Mouse (Mus musculus): ENCODE measurements around the gene Fam196a. TPM values are rescaled to one million over a fixed set of nuclear protein-coding genes. Genes with fewer than 3 reads are reported as not detected.
A peak's percentile ranks its signal among the peaks of the same experiment; 100 is the strongest.

Fam196a gene
- polyA plus RNA-seq, 1 experiment, result 3.7 TPM

DNA sequence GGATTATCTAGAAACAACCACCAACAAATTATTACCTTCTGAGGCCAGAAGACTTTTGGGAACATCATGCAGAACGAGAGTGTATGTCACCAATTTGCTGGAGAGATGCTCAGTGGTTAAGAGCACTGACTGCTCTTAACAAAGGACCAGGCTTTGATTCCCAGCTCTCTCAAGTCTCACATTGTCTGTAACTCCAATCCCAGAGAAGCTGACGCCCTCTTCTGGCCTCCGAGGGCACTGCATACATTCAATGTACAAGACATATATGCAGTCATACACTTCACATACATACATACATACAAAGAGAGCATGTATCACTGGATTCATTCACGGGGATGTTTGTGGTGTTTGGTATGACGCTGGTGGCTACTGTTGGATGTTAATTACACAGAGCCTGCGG, 3.7 kb upstream of the Fam196a start:
- DNase-seq, result no peak
- H3K27me3 ChIP-seq (ENCODE audit: control insufficient read depth, insufficient read depth, low read length), result no peaks in the 10 kb centered on the region; the same call in 1 of the 2 replicates
- H3K4me3 ChIP-seq (replicated peaks; ENCODE audit: insufficient read depth, low read depth, low read length), result no peak overlapping the region
- TF ChIP-seq POLR2A (IDR thresholded peaks at IDR 0.05; ENCODE audit: borderline replicate concordance, insufficient read depth, low read length) (no peak), CTCF (IDR thresholded peaks at IDR 0.05; ENCODE audit: borderline replicate concordance, insufficient read depth, low read depth, low read length) (no peak)
- no peaks in the 10 kb centered on the region; the same call in 1 of the 2 replicates for H3K4me1 ChIP-seq (ENCODE audit: control insufficient read depth, insufficient read depth, low read length)
- no peak overlapping the region for H3K27ac ChIP-seq (ENCODE audit: insufficient read depth, low read length)
- WGBS, result 98% methylated on average over 6 of the region's 6 CpGs

DNA sequence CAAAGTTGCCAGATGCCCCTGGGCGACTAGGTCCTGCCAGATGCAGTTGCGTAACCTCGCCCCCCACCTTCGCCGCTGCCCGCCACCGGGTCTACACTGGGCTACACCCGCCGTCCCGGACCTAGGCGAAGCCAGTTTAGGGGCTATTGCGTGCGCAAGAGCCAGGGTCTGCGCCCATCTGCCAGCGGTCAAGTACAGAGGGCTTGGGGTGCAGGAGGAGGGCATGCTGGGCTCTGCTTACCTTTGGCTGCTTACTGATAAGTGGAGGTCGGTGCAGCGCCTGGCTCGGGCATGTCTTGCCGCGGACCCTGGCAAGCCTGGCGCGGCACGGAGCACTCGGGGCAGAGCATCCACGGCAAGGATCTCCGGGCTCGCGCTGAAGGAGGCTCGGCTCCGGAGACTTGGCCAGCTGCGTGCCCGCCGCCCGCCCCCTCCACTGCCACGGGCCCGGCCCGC, 731 bp downstream of the Fam196a start:
- Histone ChIP-seq H3K27me3 (ENCODE audit: control insufficient read depth, insufficient read depth, low read length) (no peaks in the 10 kb centered on the region; the same call in 1 of the 2 replicates), H3K27ac (ENCODE audit: insufficient read depth, low read length) (no peak overlapping the region), H3K4me3 (replicated peaks; ENCODE audit: insufficient read depth, low read depth, low read length) (peak overlapping the region; percentile 47), H3K4me1 (ENCODE audit: control insufficient read depth, insufficient read depth, low read length) (no peaks in the 10 kb centered on the region; the same call in 1 of the 2 replicates)
- peak in 1 of 2 experiments; percentile 21 for DNase-seq
- TF ChIP-seq CTCF (IDR thresholded peaks at IDR 0.05; ENCODE audit: borderline replicate concordance, insufficient read depth, low read depth, low read length) (no peak), POLR2A (IDR thresholded peaks at IDR 0.05; ENCODE audit: borderline replicate concordance, insufficient read depth, low read length) (no peak)
- whole genome bisulfite sequencing, result under 1% methylated on average over 36 of the region's 37 CpGs

DNA sequence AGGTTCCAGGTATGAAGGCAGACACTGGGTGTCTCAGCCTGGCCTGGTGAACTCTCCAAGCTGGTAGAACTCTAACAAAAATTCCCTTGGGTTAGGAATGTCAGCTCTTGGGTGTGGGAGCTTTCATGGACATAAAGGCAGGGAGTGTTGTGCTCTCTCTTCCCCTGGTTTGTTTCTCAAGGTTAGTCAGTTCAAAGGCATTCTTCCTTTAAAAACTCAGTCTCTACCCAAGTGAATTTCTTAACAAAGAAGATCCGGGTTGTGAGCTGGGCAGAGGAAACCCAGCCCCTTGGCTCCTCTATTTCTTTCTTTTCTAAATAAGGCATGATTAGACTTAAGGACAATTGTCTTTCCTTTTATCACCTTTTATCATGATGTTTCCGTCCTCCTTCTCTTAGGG, 6.3 kb downstream of the Fam196a start:
- 85% methylated on average over 2 of the region's 2 CpGs for WGBS
- no peak for DNase-seq
- no peaks in the 10 kb centered on the region for H3K4me1 ChIP-seq (ENCODE audit: control insufficient read depth, insufficient read depth, low read length)
- H3K4me3 ChIP-seq (replicated peaks; ENCODE audit: insufficient read depth, low read depth, low read length), result no peak overlapping the region
- H3K27ac ChIP-seq (ENCODE audit: insufficient read depth, low read length), result no peak overlapping the region
- TF ChIP-seq CTCF (IDR thresholded peaks at IDR 0.05; ENCODE audit: borderline replicate concordance, insufficient read depth, low read depth, low read length), result no peak
- TF ChIP-seq POLR2A (IDR thresholded peaks at IDR 0.05; ENCODE audit: borderline replicate concordance, insufficient read depth, low read length), result no peak
- no peaks in the 10 kb centered on the region; the same call in 1 of the 2 replicates for H3K27me3 ChIP-seq (ENCODE audit: control insufficient read depth, insufficient read depth, low read length)

DNA sequence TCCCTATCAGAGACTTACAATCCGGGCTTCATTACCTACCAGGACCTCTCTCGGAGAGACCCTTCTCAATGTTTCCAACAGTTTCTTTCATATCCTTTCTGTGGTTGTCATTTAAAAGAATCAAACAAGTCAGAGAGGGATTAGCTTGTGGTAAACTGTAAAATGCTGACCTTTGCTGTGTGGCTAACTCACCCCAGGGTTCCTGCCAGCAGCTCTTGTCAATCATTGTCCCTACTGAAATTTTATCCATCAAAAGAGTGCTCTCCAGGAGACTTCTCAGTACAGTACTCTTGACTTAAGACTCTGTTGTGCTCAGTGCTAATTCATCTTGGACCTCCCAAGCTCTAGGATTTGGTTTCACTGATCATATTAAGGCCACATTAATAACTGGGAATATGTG, 36.2 kb downstream of the Fam196a start:
- WGBS, result 89% methylated on average over 2 of the region's 2 CpGs
- H3K27ac ChIP-seq (ENCODE audit: insufficient read depth, low read length), result no peak overlapping the region
- no peak overlapping the region for H3K4me3 ChIP-seq (replicated peaks; ENCODE audit: insufficient read depth, low read depth, low read length)
- DNase-seq, result no peak
- H3K4me1 ChIP-seq (ENCODE audit: control insufficient read depth, insufficient read depth, low read length), result no peaks in the 10 kb centered on the region
- no peaks in the 10 kb centered on the region for H3K27me3 ChIP-seq (ENCODE audit: control insufficient read depth, insufficient read depth, low read length)
- TF ChIP-seq POLR2A (IDR thresholded peaks at IDR 0.05; ENCODE audit: borderline replicate concordance, insufficient read depth, low read length), result no peak
- TF ChIP-seq CTCF (IDR thresholded peaks at IDR 0.05; ENCODE audit: borderline replicate concordance, insufficient read depth, low read depth, low read length), result no peak

DNA sequence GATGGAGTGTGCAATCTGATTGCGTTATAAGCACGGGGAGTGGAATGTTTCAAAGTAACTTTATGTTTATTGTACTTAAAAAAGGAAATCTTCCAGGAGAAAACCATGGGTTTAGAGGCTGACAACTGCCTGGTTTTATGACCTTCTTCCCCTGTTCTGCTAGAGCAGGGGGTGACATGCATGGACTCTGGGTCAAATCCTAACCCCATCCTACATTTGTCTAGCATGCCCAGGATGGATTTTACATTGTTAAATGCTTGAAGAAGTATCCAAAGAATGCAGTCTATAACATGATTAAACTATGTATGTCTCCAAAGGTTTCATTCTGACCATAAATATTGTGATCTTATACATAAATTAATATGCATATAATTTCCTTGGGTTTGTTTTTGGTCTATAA, 38.8 kb downstream of the Fam196a start:
- Histone ChIP-seq H3K4me1 (ENCODE audit: control insufficient read depth, insufficient read depth, low read length) (no peaks in the 10 kb centered on the region), H3K4me3 (replicated peaks; ENCODE audit: insufficient read depth, low read depth, low read length) (no peak overlapping the region), H3K27me3 (ENCODE audit: control insufficient read depth, insufficient read depth, low read length) (no peaks in the 10 kb centered on the region; the same call in 1 of the 2 replicates), H3K27ac (ENCODE audit: insufficient read depth, low read length) (no peak overlapping the region)
- TF ChIP-seq CTCF (IDR thresholded peaks at IDR 0.05; ENCODE audit: borderline replicate concordance, insufficient read depth, low read depth, low read length) (no peak), POLR2A (IDR thresholded peaks at IDR 0.05; ENCODE audit: borderline replicate concordance, insufficient read depth, low read length) (no peak)
- no peak for DNase-seq
- 98% methylated on average over 2 of the region's 2 CpGs for WGBS

DNA sequence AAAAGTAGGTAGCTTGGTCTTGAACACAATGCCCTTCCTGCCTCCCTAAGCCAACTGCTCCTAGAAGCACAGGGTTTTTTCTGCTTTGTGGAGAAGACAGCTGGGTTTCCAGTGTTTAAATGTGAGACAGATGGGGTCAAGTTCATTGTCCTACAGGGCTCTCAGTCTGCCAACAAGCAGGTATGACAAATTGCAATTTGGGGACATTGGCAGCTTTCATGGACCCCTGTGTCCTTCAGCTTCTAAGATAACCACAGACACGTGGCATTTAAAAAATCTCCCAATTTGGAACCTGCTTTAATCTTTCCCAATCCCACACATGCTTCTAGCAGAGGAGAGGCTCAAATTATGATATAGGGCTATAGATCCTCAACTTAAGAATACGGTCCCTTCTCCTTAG, 43.6 kb downstream of the Fam196a start:
- no peak for TF ChIP-seq POLR2A (IDR thresholded peaks at IDR 0.05; ENCODE audit: borderline replicate concordance, insufficient read depth, low read length)
- no peak for TF ChIP-seq CTCF (IDR thresholded peaks at IDR 0.05; ENCODE audit: borderline replicate concordance, insufficient read depth, low read depth, low read length)
- H3K27me3 ChIP-seq (ENCODE audit: control insufficient read depth, insufficient read depth, low read length), result no peaks in the 10 kb centered on the region; the same call in 1 of the 2 replicates
- no peak for DNase-seq
- H3K4me1 ChIP-seq (ENCODE audit: control insufficient read depth, insufficient read depth, low read length), result no peaks in the 10 kb centered on the region
- 52% methylated on average over 2 of the region's 2 CpGs for WGBS
- H3K4me3 ChIP-seq (replicated peaks; ENCODE audit: insufficient read depth, low read depth, low read length), result no peak overlapping the region
- H3K27ac ChIP-seq (ENCODE audit: insufficient read depth, low read length), result no peak overlapping the region

DNA sequence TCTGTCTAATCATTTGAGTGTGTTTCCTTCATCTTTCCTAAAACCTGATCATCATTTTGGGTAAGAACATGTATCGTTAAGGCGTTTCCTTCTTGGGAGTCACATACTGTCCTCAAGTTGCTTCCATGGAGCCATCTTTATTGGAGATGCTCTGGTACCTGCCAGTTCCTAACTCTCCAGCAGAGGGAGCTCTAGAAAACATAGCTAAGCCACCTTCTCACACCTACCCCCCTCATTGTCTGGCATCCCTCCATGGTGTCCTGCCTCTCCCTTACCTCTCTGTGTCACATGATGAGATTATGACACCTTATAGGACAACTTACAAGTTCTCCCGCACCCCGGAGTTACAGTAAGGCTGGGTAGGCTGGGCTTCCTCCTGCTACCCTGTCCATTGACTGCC, 45.3 kb downstream of the Fam196a start:
- H3K27ac ChIP-seq (ENCODE audit: insufficient read depth, low read length), result no peak overlapping the region
- TF ChIP-seq POLR2A (IDR thresholded peaks at IDR 0.05; ENCODE audit: borderline replicate concordance, insufficient read depth, low read length) (no peak), CTCF (IDR thresholded peaks at IDR 0.05; ENCODE audit: borderline replicate concordance, insufficient read depth, low read depth, low read length) (peak; percentile 31; the same call in 1 of the 2 replicates)
- no peaks in the 10 kb centered on the region; the same call in 1 of the 2 replicates for H3K27me3 ChIP-seq (ENCODE audit: control insufficient read depth, insufficient read depth, low read length)
- 98% methylated on average over 4 of the region's 4 CpGs for WGBS
- H3K4me1 ChIP-seq (ENCODE audit: control insufficient read depth, insufficient read depth, low read length), result no peaks in the 10 kb centered on the region
- peak in 1 of 2 experiments; percentile 4 for DNase-seq
- H3K4me3 ChIP-seq (replicated peaks; ENCODE audit: insufficient read depth, low read depth, low read length), result no peak overlapping the region

DNA sequence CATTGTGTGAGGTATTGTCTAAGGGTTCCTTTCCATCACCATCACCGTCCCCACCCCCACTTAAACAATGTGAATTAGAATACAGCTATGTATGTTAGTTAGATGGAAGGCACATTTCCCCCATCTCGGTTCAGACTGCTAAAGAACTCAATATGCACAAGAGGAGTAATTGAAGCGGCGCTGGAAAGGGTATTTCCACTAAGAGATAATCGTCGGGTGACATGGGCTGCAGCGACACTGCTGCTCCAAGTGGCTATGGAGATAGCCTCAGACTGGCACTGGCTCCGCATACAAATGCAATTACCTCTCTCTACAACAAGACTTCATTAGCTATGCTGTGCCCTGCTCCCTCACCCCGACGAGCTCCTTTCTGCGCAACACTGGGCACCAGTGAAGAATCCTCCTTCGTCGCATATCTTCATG, 45.8 kb downstream of the Fam196a start:
- WGBS, result 77% methylated on average over 13 of the region's 13 CpGs
- H3K4me1 ChIP-seq (ENCODE audit: control insufficient read depth, insufficient read depth, low read length), result no peaks in the 10 kb centered on the region
- H3K27ac ChIP-seq (ENCODE audit: insufficient read depth, low read length), result no peak overlapping the region
- no peaks in the 10 kb centered on the region; the same call in 1 of the 2 replicates for H3K27me3 ChIP-seq (ENCODE audit: control insufficient read depth, insufficient read depth, low read length)
- H3K4me3 ChIP-seq (replicated peaks; ENCODE audit: insufficient read depth, low read depth, low read length), result no peak overlapping the region
- no peak for TF ChIP-seq CTCF (IDR thresholded peaks at IDR 0.05; ENCODE audit: borderline replicate concordance, insufficient read depth, low read depth, low read length)
- TF ChIP-seq POLR2A (IDR thresholded peaks at IDR 0.05; ENCODE audit: borderline replicate concordance, insufficient read depth, low read length), result no peak
- no peak for DNase-seq

Measured in cerebellum, adult 2 months (tissue).